Mouse (Mus musculus) layer of hippocampus, adult 2 months (tissue): ENCODE measurements around the gene Rhbdl2. TPM values are rescaled to one million over a fixed set of nuclear protein-coding genes. Genes with fewer than 3 reads are reported as not detected.

ENCODE experiments used
- DNase-seq, 2 experiments: peaks; one replicate each; pipeline ENCODE4 v3.0.0; 2022; ENCODE audit warnings: low spot score in 2 of 2
- H3K27ac ChIP-seq: fragments of 200-600 bp; 2 replicates; pipeline ENCODE4 v1.8.1; 2022
- H3K4me3 ChIP-seq: fragments of 200-600 bp; 2 replicates; pipeline ENCODE4 v1.8.1; 2022; ENCODE audit warnings: mild to moderate bottlenecking
- CTCF ChIP-seq: fragments of 200-600 bp; conservative IDR thresholded peaks from 2 replicates; pipeline ENCODE4 v1.8.1; 2022; ENCODE audit warnings: antibody characterized with exemption, mild to moderate bottlenecking, moderate library complexity
- total RNA-seq, 2 experiments: library from RNA; stranded (reverse); gene quantifications; 2 replicates each; pipeline ENCODE4 v1.2.3; 2021

Gene Rhbdl2
- total RNA-seq, 2 experiments from 2014 or later, result 0.54 to 0.92 TPM

DNA sequence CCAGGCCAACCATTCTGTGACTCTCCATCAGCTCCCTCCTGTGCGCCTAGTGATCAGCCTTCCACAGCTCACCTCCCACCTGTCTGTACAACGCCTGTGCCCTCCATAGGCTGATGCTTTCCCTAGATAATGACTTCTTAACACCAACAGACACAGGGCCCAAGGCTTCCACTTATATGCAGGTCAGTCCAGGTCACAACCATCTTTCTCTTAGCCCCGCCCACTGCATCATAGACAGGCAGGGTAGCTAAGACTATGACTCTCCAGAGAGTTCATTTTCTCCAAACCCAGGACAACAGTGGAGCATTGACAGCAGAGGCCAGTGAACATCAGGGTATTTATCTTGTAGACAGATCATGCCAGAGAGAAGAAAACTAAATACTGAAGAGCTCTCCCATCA, 71.7 kb downstream of the Rhbdl2 start, which contains the start of gene 4933427I04Rik:
TSS of gene 4933427I04Rik (plus strand) at position 301 of the 400 bp plus-strand sequence.
- no peak for TF ChIP-seq CTCF
- Histone ChIP-seq H3K27ac (no peak within 1 kb of the TSS), H3K4me3 (no peak within 1 kb of the TSS)
- no peak for DNase-seq

DNA sequence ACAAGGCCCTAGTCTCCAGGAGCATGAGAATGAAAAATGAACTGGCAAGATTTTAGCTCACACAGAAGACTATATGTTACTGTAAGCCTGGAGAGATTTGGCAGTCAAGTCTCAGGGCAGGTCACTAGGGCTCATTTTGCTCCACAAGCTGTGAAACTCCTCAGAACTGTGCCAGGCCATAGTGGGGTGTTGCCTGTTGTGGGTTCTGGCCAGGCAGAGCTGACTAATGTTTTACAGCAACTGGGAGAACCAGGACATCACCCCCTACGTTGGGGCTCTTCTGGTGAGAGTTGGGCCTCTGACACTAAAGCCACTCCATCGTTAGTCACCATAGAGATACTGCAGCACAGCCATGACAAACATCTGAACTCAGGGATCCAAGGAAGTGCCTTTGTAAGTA, 72.1 kb downstream of the Rhbdl2 start:
- no peak for TF ChIP-seq CTCF
- no peak overlapping the region for H3K4me3 ChIP-seq
- DNase-seq, result no peak
- no peak overlapping the region for H3K27ac ChIP-seq

DNA sequence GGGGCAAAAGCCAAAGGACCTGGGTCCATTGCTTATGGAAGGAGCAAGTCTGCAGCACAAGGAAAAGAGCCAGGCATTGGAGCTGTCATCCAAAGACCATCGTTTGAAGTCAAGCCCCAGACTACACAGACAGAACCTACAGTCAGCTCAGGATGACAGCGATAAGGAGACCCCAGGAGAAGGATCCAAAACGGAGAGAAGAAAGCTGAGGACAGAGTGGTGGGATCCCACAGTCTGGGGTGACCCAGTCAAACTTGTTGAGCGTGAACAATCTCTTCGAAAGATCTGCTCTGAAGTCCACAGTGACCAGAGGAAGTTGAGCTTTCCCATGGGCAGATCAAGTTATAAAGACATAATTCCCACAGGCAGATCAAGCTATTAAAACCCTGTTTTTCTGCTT, 72.9 kb downstream of the Rhbdl2 start:
- Histone ChIP-seq H3K4me3 (no peak overlapping the region), H3K27ac (no peak overlapping the region)
- TF ChIP-seq CTCF, result no peak
- no peak for DNase-seq

Other genes with a start within 250 kb of the Rhbdl2 start
- gene Macf1, start 103.5 kb upstream of the Rhbdl2 start, total RNA-seq, result 100 to 1,000 TPM; 231 to 247 TPM
- 100 to 1,000 TPM; 169 to 194 TPM for gene Ndufs5, start 69.7 kb upstream of the Rhbdl2 start, total RNA-seq
- 10 to 100 TPM; 53.9 to 58.1 TPM for gene Akirin1, start 37.5 kb upstream of the Rhbdl2 start, total RNA-seq
- not detected for gene 4933427I04Rik, start 71.8 kb downstream of the Rhbdl2 start, total RNA-seq
- 10 to 100 TPM in 1 of 2 experiments, 1 to 10 TPM in 1; 9.9 to 11.3 TPM for gene Mycbp, start 117.0 kb downstream of the Rhbdl2 start, total RNA-seq
- gene Rragc, start 129.6 kb downstream of the Rhbdl2 start, total RNA-seq, result 10 to 100 TPM; 54.8 to 60.6 TPM
- gene 4930535I16Rik, start 130.1 kb downstream of the Rhbdl2 start, total RNA-seq, result not detected